Mouse (Mus musculus) gonadal fat pad, adult 2 months (tissue): Measurements from ENCODE around the gene BC035044. TPM values are rescaled to one million over a fixed set of nuclear protein-coding genes. Genes with fewer than 3 reads are reported as not detected.
"Not testable (repeated sequence)": the region's sequence is repeated elsewhere in the genome, so short reads cannot be mapped to it uniquely, and the experiment has no call there.

Source experiments
- DNase-seq: peaks from one replicate; pipeline ENCODE4 v3.0.0-alpha.2; 2012; ENCODE audit warnings: low read depth
- polyA plus RNA-seq: library from polyadenylated mRNA; depleted of rRNA; stranded (reverse); fragments of >200 nt; gene quantifications from 2 replicates; pipeline ENCODE4 v1.2.3, GENCODE M21; 2012

Gene BC035044
- polyA plus RNA-seq, 1 experiment, result 1.1 TPM

DNA sequence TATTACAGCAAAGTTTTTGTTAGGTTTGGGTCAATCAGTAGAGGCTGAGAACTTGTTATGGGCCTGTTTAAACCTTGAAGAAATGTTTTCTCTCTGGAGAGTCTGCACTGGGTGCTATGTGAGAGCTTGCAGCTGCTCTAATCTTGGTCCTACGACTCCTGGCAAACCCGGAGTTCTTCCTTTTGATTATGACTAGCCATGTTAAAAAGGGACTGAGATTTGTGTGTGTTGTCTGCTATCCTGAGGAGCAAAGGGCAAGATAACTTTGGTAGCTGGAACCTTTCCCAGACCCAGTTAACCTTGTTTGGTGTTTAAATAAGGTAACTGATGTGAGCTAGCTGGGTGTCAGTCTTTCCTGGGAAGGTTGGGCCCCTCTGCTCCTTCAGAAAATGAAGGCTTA is 40.3 kb downstream of the BC035044 start:
- DNase-seq, result no peak

DNA sequence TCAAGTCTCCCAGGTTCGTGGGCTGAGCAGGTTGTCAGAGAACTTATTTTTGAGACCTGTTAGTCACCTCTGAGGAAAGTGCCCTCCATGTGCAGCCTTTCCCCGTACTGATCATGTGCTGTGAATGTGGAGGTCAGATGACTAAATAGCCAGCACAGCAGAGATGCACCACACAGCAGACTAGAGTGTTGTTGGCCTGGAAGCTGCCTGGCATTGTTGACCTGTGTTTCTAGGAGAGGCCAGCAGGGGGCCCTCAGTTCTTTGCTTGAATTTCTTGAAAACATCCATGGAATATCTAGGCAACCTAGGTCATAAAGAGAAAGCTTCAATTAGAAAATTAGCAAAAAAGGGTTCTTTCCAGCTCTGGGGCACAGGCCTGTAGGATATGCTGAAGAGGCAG is 41.0 kb downstream of the BC035044 start:
- no peak for DNase-seq

GRCm38 (mm10) chr6:128847401-128847800 is 43.5 kb downstream of the BC035044 start:
- DNase-seq, result no peak

GRCm38 (mm10) chr6:128845998-128846542 is 44.9 kb downstream of the BC035044 start:
- DNase-seq, result no peak

- no peak for DNase-seq
Measured at GRCm38 (mm10) chr6:128845319-128845979, 45.5 kb downstream of the BC035044 start.

- DNase-seq, result no peak
Measured at GRCm38 (mm10) chr6:128844586-128845080, 46.3 kb downstream of the BC035044 start.

- no peak for DNase-seq
Measured at GRCm38 (mm10) chr6:128844131-128844530, 46.8 kb downstream of the BC035044 start.

- no peak for DNase-seq
Measured at GRCm38 (mm10) chr6:128843479-128843992, 47.4 kb downstream of the BC035044 start.

- no peak for DNase-seq
Measured at GRCm38 (mm10) chr6:128842945-128843478, 47.9 kb downstream of the BC035044 start.

DNA sequence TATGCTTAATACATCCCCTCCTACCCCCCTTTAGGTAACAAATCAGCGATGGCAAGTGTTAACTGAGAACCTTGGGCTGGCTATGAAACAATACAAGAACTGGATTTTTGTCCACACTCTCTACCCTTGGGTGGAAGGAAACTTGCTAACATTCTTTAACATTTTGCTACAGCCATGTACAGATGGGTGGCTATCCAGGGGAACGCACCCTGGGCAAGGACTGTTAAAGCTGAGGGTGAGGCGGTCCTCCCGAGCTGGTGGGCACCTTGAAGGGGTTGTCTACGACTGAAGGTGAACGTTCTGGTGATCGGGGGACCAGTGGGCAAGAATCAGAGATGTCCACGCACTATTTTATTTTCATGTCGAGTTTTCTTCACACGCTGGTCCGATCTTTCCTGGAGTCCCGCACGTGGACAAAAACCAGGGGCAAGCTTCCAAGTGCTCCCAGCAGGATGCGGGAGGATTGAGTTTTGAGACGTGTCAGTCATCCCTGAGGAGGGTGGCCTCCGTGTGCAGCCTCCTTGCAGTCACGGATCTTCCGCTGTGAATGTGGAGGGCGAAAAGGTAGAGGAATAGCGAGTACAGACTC is 48.5 kb downstream of the BC035044 start:
- DNase-seq, result no peak

DNA sequence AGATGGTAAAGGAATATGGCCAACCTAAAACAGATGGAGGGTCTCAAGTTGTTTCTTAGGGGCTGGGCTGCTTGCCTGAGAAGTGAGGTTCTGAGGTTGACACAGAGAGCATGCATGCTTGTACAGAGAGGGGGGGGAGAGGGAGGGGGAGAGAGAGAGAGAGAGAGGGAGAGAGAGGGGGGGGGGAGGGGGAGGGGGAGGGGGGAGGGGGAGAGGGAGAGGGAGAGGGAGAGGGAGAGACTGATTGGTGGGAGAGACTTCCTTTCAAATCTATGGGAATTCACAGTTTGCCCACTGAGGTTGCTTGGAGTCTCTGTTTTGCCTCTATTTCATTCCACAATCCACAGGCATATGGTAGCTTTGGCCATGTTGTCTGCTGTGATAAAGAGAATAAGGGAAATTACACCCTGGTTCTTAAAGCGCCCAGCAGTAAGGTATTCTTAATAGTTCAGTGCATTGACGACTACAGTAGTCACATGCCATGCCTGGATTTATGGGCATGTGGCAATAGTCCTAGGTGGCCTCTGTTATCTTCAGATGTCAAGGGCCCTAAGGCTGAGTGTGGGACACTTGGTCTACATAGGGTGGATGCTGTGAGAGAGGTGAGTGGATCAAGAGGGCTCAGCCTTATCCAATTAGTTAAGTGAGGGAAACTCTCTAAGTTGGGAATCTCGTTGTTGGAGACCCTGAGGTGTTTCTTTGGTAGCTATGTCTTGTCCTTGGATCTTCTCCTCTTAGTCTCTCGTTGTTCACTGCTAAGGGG is 49.4 kb downstream of the BC035044 start:
- DNase-seq, result no peak

DNA sequence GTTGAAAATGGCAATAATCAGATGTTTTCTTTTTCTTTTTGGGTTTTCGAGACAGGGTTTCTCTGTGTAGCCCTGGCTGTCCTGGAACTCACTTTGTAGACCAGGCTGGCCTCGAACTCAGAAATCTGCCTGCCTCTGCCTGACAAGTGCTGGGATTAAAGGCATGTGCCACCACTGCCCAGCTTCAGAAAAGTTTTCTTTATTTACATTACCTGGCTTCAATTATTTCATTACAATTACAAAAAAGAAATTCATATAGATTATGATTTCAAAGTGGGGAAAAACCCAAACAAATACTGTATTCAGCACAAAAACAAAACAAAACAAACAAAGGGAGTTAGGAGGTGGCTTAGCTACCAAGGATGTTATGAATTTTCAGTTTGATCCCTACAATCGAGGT is 50.3 kb downstream of the BC035044 start:
- not testable (repeated sequence) for DNase-seq

- no peak for DNase-seq
Measured at GRCm38 (mm10) chr6:128839921-128840320, 51.0 kb downstream of the BC035044 start.

GRCm38 (mm10) chr6:128839266-128839771 is 51.6 kb downstream of the BC035044 start:
- no peak for DNase-seq

DNA sequence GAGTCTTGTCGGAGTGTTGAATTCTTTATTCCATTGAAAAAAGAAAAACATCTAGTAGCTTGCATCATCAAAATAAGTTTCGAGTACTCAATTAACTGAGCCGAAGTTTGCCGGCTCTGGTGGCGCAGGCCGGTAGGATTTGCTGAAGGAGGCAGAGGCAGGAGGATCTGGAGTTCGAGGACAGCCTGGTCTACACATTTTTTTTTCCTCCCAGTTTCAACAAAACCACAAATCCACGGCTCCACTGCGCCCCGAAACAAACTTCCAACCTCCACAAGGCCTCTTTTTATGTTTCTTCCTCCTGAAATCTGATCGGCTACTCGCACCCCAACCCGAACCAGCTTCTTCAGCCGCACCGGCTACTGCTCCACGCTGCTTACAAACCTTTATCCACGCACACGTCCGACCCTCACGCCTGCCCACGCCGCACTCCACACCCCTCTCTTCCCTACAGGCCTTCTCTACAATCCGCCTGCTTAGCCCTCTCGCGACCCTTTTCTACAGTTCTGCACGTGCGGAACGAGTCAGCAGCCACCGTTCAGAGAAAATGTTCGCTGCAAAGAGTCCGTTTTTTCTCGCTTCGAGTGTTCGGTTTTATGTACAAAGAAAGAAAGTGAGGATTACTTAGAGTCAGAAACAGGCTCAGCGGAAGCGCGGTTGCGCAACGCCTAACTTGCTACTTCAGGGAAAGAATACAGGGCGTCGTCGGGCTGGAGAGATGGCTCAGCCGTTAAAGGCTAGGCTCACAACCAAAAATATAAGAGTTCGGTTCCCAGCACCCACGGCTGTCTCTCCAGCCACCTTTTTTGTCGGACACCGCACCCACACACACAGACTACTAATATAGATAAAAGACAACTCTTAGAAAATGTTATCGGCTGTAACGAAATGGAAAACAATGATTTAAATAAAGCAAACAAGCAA is 52.3 kb downstream of the BC035044 start:
- DNase-seq, result no peak

- DNase-seq, result no peak
Measured at GRCm38 (mm10) chr6:128837454-128838341, 53.2 kb downstream of the BC035044 start.

GRCm38 (mm10) chr6:128836955-128837334 is 54.0 kb downstream of the BC035044 start:
- no peak for DNase-seq

- no peak for DNase-seq
Measured at GRCm38 (mm10) chr6:128836191-128836954, 54.6 kb downstream of the BC035044 start.

DNA sequence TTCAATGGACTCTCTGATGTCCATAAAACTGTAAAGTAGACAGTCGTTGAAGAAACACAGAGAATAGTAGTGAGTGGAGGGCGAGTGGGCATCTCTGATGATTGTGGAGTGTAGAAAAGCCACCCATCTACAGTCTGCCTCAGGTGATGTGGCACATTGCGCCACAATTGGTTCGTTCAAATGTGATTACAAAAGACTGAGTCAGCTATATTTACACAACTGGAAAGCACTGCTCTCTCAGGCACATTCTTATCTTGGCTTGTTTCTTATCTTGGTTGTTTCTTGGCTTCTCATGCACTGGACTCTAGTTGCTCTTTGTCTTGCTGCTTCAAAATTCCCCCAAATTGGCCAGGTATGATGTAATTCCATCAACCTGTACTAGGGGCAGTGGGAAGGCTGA is 55.4 kb downstream of the BC035044 start:
- no peak for DNase-seq
